Mouse (Mus musculus) brain, embryonic 14.5 days (tissue): ENCODE measurements around the gene C1ql1. TPM values are rescaled to one million over a fixed set of nuclear protein-coding genes. Genes with fewer than 3 reads are reported as not detected.

Experiments
- DNase-seq: peaks from one replicate; pipeline ENCODE4 v3.0.0-alpha.2; 2011; ENCODE audit warnings: low read depth
- CTCF ChIP-seq: fragments of 200-500 bp; IDR thresholded peaks from 2 replicates; pipeline ENCODE4 v1.5.1; 2012; ENCODE audit warnings: inconsistent platforms, mild to moderate bottlenecking, moderate library complexity, borderline replicate concordance; ENCODE audit not compliant: insufficient read depth, insufficient read length; ENCODE audit errors: extremely low read depth
- POLR2A ChIP-seq: fragments of 200-500 bp; IDR thresholded peaks from 2 replicates; pipeline ENCODE4 v1.6.1; 2012; ENCODE audit warnings: mild to moderate bottlenecking, inconsistent platforms, borderline replicate concordance; ENCODE audit not compliant: poor library complexity, insufficient read depth, insufficient read length, severe bottlenecking; ENCODE audit errors: extremely low read depth
- polyA plus RNA-seq: library from polyadenylated mRNA; depleted of rRNA; stranded (reverse); fragments of >200 nt; gene quantifications from 2 replicates; pipeline ENCODE4 v1.2.3, GENCODE M21; 2012

C1ql1 gene
- polyA plus RNA-seq, 1 experiment: 19.0 TPM

- TF ChIP-seq POLR2A (no peak), CTCF (no peak)
- DNase-seq: no peak
Measured at GRCm38 (mm10) chr11:102921491-102921890, 25.0 kb downstream of the C1ql1 start.

- TF ChIP-seq POLR2A (no peak), CTCF (no peak)
- no peak for DNase-seq
Measured at GRCm38 (mm10) chr11:102918077-102918476, 28.4 kb downstream of the C1ql1 start.

- no peak for DNase-seq
Measured at GRCm38 (mm10) chr11:102915380-102915779, 31.1 kb downstream of the C1ql1 start.

GRCm38 (mm10) chr11:102911376-102911775, 35.1 kb downstream of the C1ql1 start:
- DNase-seq: no peak
- TF ChIP-seq POLR2A: no peak

More at GRCm38 (mm10) chr11:102915380-102915779, 31.1 kb downstream of the C1ql1 start:
- TF ChIP-seq POLR2A (no peak), CTCF (no peak)

GRCm38 (mm10) chr11:102903654-102904053, 42.8 kb downstream of the C1ql1 start:
- TF ChIP-seq POLR2A (no peak), CTCF (no peak)
- no peak for DNase-seq

GRCm38 (mm10) chr11:102902107-102902506, 44.4 kb downstream of the C1ql1 start:
- no peak for DNase-seq
- TF ChIP-seq CTCF: no peak
- TF ChIP-seq POLR2A: no peak

GRCm38 (mm10) chr11:102901199-102901598, 45.3 kb downstream of the C1ql1 start:
- no peak for DNase-seq
- TF ChIP-seq CTCF (no peak), POLR2A (no peak)

- TF ChIP-seq POLR2A: no peak
- TF ChIP-seq CTCF: peak; percentile 96
- peak; percentile 90 for DNase-seq
Measured at GRCm38 (mm10) chr11:102900763-102901162, 45.7 kb downstream of the C1ql1 start, which contains the start of gene Gfap. Gene Gfap, minus strand, starts transcription at chr11:102900912.

- TF ChIP-seq POLR2A (no peak), CTCF (no peak)
- peak; percentile 75 for DNase-seq
Measured at GRCm38 (mm10) chr11:102898408-102898807, 48.1 kb downstream of the C1ql1 start.

GRCm38 (mm10) chr11:102896641-102897040, 49.8 kb downstream of the C1ql1 start:
- TF ChIP-seq POLR2A: no peak
- DNase-seq: no peak

GRCm38 (mm10) chr11:102895779-102896178, 50.7 kb downstream of the C1ql1 start:
- no peak for TF ChIP-seq POLR2A
- TF ChIP-seq CTCF: no peak
- no peak for DNase-seq

- no peak for TF ChIP-seq POLR2A
- no peak for TF ChIP-seq CTCF
- DNase-seq: no peak
Measured at GRCm38 (mm10) chr11:102894716-102895115, 51.8 kb downstream of the C1ql1 start.
